32 mouse cellular contexts compared by ENCODE assay signal in the genomic region with DNA sequence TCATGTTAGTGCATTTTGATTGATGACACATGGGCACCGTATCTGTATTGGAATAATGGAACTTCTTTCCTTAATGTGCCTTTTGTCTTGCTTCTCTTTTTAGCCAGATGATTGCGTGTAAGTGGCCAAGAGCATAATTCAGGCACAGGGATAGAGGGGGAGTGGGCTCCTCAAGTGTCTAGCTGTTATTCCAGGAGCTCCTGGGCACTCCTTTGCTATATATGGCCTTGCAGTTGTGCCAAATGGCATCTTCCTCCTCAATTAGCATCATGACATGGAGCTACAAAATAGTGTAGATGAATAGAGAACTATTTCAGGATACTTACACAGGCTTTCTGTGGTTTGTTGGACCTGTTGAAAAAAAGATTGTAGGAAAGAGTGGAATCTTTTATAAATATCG. TPM values are rescaled to one million over a fixed set of nuclear protein-coding genes. Genes with fewer than 3 reads are reported as not detected.
"Had no signal": no experiment of that assay in that cellular context is flagged by ENCODE, and none has a peak within 500 bp of the region (broad histone marks: within the 10 kb centered on the region; RNA-seq: fewer than 3 reads in every experiment).

No protein-coding gene starts in this region.

- ATAC-seq: forebrain, embryonic 13.5 days; forebrain, embryonic 14.5 days; forebrain, embryonic 15.5 days; forebrain, embryonic 16.5 days; forebrain, postnatal 0 days had no signal

- H3K27ac ChIP-seq: embryonic facial prominence, embryonic 10.5 days; embryonic facial prominence, embryonic 12.5 days; embryonic facial prominence, embryonic 13.5 days; embryonic facial prominence, embryonic 15.5 days; forebrain, embryonic 10.5 days; forebrain, embryonic 12.5 days; forebrain, embryonic 13.5 days; forebrain, embryonic 15.5 days; gastrocnemius, adult 2 months; heart, adult 2 months had no signal

- DNase-seq: cerebellum, adult 2 months; cerebellum, adult 8-10 months; cerebellum, adult 9-10 months; cerebellum, adult 9-11 months; cerebellum, postnatal 10 days; cerebellum, postnatal 14 days; cerebellum, postnatal 25 days; cerebellum, postnatal 36 days; embryo, embryonic 11 days; forebrain, postnatal 0 days; gastrocnemius, adult 2 months; gastrocnemius, postnatal 10 days; gastrocnemius, postnatal 14 days; gastrocnemius, postnatal 25 days; gastrocnemius, postnatal 36 days; heart, adult 18-20 months; heart, adult 2 months had no signal

- H3K4me2 ChIP-seq: embryonic facial prominence, embryonic 12.5 days; embryonic facial prominence, embryonic 13.5 days; embryonic facial prominence, embryonic 15.5 days; forebrain, embryonic 12.5 days; forebrain, embryonic 13.5 days; forebrain, embryonic 15.5 days had no signal

- H3K27me3 ChIP-seq: embryonic facial prominence, embryonic 12.5 days; embryonic facial prominence, embryonic 13.5 days; embryonic facial prominence, embryonic 15.5 days; forebrain, embryonic 12.5 days; forebrain, embryonic 13.5 days; forebrain, embryonic 15.5 days had no signal

- H3K4me1 ChIP-seq: embryonic facial prominence, embryonic 10.5 days; embryonic facial prominence, embryonic 12.5 days; embryonic facial prominence, embryonic 13.5 days; embryonic facial prominence, embryonic 15.5 days; forebrain, embryonic 10.5 days; forebrain, embryonic 12.5 days; forebrain, embryonic 13.5 days; forebrain, embryonic 15.5 days had no signal

- H3K36me3 ChIP-seq: embryonic facial prominence, embryonic 10.5 days; embryonic facial prominence, embryonic 12.5 days; embryonic facial prominence, embryonic 13.5 days; embryonic facial prominence, embryonic 15.5 days; forebrain, embryonic 10.5 days; forebrain, embryonic 12.5 days; forebrain, embryonic 15.5 days had no signal

- H3K4me3 ChIP-seq: embryonic facial prominence, embryonic 10.5 days; embryonic facial prominence, embryonic 12.5 days; embryonic facial prominence, embryonic 13.5 days; embryonic facial prominence, embryonic 15.5 days; erythroblast, embryonic 14.5 days; forebrain, embryonic 10.5 days; forebrain, embryonic 12.5 days; forebrain, embryonic 13.5 days; forebrain, embryonic 15.5 days; gastrocnemius, adult 2 months; heart, adult 2 months had no signal

- H3K9ac ChIP-seq: embryonic facial prominence, embryonic 12.5 days; embryonic facial prominence, embryonic 13.5 days; embryonic facial prominence, embryonic 15.5 days; forebrain, embryonic 12.5 days; forebrain, embryonic 13.5 days; forebrain, embryonic 15.5 days; forebrain, postnatal 0 days had no signal

- H3K9me3 ChIP-seq: embryonic facial prominence, embryonic 10.5 days; embryonic facial prominence, embryonic 12.5 days; embryonic facial prominence, embryonic 13.5 days; embryonic facial prominence, embryonic 15.5 days; forebrain, embryonic 10.5 days; forebrain, embryonic 12.5 days; forebrain, embryonic 13.5 days; forebrain, embryonic 15.5 days had no signal

RNA-seq across cellular contexts. Expression of a gene that starts 11.6 kb away (rescaled TPM):
- total RNA-seq: common myeloid progenitor, adult 5-6 weeks; gastrocnemius, adult 18-20 months; gastrocnemius, adult 2 months; gastrocnemius, adult 8-10 months; gastrocnemius, postnatal 14 days; gastrocnemius, postnatal 25 days; gastrocnemius, postnatal 36 days; granulocyte monocyte progenitor cell, adult 5-6 weeks; heart, adult 18-20 months had no signal
- polyA plus RNA-seq: erythroblast, embryonic 14.5 days had no signal
